Mouse (Mus musculus): ENCODE measurements around the gene Kcnn4.

The Kcnn4 gene

GRCm38 (mm10) chr7:24366716-24367632, 3.1 kb upstream of the Kcnn4 start:
- no peak for DNase-seq (ENCODE audit: low spot score in 2 of 2)

DNA sequence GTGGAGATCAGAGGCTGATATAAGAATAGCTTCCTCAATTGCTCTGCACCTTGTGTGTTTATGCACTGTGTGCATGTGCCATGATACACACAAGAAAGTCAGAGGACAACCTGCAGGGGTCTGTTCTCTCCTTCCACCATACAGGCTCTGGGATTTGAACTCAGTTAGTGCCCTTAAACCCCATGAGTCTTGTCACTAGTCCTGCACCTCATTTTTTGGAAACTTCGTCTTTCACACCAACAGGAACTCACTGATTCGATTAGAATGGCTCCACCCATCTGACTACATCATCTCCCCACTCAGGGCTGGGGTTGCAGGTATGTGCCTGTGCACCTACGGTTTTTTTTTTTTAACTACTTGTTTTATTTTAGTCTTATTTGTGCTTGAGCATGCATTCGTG, 1.8 kb upstream of the Kcnn4 start:
- no peak for DNase-seq (ENCODE audit: low spot score in 2 of 2)

DNA sequence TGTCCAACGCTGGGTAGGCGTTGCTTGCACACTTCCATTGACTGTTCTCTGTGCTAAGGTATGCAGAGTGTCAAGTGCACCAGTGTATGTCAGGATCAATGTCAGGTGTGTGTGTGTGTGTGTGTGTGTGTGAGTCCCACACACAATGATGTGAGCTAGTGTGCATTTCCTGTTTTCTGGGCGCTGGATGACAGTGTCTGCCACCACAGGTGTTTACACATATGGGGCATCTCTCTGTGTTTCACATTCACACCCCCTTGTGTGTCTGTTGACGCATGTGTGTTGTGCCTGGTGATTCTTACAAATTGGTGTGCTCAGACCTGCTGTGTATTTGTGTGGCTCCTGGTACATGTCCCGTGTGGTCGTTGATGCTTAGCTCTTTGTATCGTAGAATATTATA, 1.1 kb upstream of the Kcnn4 start:
- DNase-seq (ENCODE audit: low spot score in 2 of 2) = no peak

- no peak for DNase-seq (ENCODE audit: low spot score in 2 of 2)
These were observed 1.1 kb downstream of the Kcnn4 start for GRCm38 (mm10) chr7:24371012-24371808.

GRCm38 (mm10) chr7:24371809-24372145, 1.7 kb downstream of the Kcnn4 start:
- DNase-seq (ENCODE audit: low spot score in 2 of 2) = no peak

DNA sequence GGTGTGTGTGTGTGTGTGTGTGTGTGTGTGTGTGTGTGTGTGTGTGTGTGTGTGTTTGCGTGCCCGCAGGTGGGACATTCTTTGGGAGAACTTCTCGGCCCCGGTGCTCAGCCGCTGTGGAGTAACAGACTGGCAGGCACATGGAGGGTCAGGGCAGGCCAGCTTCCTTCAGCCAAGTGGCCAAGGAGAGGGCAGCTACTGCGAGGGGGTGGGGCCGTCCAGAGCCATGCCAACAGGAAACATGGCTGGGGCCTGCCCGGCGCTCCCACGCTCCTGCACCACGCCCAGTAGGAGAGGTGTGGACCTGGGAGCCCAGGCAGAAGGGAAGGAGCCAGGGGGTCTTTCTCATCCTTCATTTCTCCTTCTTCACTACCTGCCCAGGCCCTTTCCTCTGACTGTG, 2.2 kb downstream of the Kcnn4 start:
- no peak for DNase-seq (ENCODE audit: low spot score in 2 of 2)

- DNase-seq (ENCODE audit: low spot score in 2 of 2) = no peak
These were observed 2.7 kb downstream of the Kcnn4 start for GRCm38 (mm10) chr7:24372786-24373185.

DNA sequence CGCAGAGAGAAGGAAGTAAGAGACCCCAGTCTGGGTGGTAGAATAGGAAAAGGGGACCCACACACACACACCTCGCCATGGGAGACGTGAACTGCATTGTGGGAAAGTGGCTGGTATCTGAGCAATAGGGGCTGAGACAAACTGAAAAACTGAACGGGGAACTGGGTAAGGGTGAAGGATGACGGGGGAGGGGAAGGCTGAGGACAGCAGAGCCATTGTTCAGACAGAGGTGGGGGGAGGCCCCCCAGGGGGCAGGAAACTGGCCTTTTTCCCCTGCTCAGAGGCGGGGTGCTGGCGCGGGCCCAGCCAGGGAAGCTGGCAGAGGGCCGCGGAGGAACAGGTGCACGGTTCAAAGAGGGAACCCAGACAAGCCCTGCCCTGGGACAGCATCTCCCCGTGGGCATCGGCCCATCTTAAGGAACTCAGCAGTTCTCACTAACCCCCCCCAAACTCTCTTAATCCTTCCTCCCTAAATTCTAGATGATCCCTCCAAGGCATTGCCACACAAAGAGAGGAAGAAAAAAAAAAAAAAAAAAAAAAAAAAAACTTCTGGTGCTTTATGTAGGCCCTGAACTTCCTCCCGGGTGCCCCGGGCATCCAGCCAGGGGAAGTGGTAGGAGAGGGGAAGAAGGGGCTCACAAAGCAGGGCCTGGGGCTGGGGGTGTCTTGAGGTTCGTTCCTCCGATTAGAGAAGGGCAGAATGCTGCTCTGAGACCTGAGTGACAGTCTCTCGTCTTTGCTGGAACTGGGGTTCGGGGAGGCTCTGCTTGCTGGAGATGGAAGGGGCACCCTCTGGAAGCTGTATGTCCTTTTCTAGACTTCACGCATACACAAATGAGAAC, 3.7 kb downstream of the Kcnn4 start:
- DNase-seq (ENCODE audit: low spot score in 2 of 2) = peak in 1 of 2 experiments; percentile 38

- no peak for DNase-seq (ENCODE audit: low spot score in 2 of 2)
These were observed 6.4 kb downstream of the Kcnn4 start for GRCm38 (mm10) chr7:24376456-24376855.

DNA sequence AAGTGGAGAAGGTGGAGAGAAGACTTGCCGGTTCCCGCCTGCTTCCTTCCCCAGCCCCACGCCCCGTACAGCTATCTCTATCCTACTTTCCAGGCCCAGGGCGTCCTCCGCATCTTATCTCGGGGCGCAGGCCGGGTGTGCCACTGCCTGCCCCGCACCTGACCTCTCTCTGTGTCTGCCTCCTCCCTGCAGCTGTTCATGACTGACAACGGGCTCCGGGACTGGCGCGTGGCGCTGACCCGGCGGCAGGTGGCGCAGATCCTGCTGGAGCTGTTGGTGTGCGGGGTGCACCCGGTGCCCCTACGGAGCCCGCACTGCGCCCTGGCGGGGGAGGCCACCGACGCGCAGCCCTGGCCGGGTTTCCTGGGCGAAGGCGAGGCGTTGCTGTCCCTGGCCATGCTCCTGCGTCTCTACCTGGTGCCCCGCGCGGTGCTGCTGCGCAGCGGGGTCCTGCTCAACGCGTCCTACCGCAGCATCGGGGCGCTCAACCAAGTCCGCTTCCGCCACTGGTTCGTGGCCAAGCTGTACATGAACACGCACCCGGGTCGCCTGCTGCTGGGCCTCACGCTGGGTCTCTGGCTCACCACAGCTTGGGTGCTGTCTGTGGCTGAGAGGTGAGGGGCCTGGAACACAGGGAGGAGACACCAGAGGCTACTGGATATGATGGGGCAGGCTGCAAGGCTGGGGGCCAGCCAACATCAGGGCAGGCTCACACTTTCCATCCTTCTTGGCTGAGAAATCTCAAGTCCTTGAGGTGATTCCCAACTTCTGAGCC, 7.2 kb downstream of the Kcnn4 start:
- peak in 1 of 2 experiments; percentile 49 for DNase-seq (ENCODE audit: low spot score in 2 of 2)

- DNase-seq (ENCODE audit: low spot score in 2 of 2) = no peak
These were observed 8.1 kb downstream of the Kcnn4 start for GRCm38 (mm10) chr7:24378049-24378701.

- no peak for DNase-seq (ENCODE audit: low spot score in 2 of 2)
These were observed 9.9 kb downstream of the Kcnn4 start for GRCm38 (mm10) chr7:24379934-24380333.

GRCm38 (mm10) chr7:24380370-24380769, 10.3 kb downstream of the Kcnn4 start:
- no peak for DNase-seq (ENCODE audit: low spot score in 2 of 2)

- DNase-seq (ENCODE audit: low spot score in 2 of 2) = no peak
These were observed 12.8 kb downstream of the Kcnn4 start for GRCm38 (mm10) chr7:24382730-24383372.

DNA sequence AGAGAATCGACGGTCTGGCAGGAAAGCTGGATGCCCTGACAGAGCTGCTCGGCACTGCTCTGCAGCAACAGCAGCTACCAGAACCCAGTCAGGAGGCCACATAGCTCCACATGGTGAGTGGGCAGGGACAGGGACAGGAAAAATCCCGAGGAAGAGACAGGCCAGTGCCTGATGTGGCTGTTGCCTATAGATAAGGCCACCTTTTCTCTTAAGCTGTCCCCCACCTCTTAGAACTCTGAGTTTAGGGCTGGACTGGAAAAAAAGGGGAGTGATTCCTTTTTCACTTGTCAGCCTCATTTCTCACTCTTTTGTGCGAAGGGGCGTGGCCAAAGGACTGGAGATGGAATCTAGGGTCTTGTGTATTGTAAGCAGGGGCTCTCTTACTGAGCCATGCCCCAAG, 14.0 kb downstream of the Kcnn4 start:
- no peak for DNase-seq (ENCODE audit: low spot score in 2 of 2)

- DNase-seq (ENCODE audit: low spot score in 2 of 2) = peak in 1 of 2 experiments; percentile 78
These were observed 14.8 kb downstream of the Kcnn4 start for GRCm38 (mm10) chr7:24384827-24385226.

GRCm38 (mm10) chr7:24387059-24387556, 17.0 kb downstream of the Kcnn4 start:
- DNase-seq (ENCODE audit: low spot score in 2 of 2) = peak in 1 of 2 experiments; percentile 62

DNA sequence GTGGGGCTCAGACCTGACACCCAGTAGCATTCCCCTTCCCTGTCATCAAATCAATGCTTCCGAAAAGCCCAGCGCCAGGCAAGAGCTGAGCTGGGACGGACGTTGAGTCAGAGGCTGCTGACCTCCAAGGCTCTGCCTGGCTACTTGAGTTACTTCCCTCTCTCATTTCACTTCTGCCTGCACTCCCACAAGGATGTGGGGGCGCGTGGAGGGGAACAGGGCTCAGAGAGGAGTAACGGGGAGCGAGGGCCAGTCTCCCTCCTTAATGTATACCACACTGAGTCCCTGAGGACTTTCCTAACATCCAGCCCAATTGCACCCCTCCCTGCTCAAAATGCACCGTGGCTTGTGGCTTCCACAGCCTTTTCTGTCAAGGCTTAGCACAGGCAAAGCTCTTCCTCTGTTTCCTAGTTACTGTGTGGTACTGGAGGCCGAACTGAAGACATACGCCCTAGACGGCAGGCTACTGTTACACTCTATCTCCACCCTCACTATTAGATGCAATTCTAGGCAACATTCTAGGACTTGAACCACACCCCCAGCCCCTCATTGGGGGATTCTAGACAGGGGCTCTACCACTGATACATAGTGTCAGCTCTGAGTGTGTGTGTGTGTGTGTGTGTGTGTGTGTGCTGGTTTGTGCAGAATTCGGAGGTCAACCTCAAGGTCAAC, 19.6 kb downstream of the Kcnn4 start:
- DNase-seq (ENCODE audit: low spot score in 2 of 2) = no peak

DNA sequence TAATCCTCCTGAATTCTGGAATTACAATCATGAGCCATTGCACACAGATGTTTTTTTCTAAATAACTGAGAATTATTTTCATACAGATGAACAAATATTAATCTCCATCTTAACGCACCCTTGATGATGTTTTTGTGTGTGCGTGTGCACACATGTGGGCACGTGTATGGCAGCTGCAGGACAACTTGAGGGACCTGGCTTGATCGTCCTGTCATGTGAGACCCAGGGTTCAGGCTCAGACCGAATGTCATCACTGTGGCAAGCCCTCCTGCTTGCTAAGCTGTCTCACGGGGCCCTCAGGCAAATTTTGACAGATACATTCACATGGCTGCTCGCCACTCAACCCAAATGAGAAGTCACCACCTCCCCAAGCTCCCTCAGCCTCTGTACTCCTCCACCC, 20.4 kb downstream of the Kcnn4 start:
- DNase-seq (ENCODE audit: low spot score in 2 of 2) = no peak
